Mouse (Mus musculus) left cerebral cortex, postnatal 25 days (tissue): Measurements from ENCODE around the gene Gm11238. TPM values are rescaled to one million over a fixed set of nuclear protein-coding genes. Genes with fewer than 3 reads are reported as not detected.
A peak's percentile ranks its signal among the peaks of the same experiment; 100 is the strongest.
"Not testable (repeated sequence)": the region's sequence is repeated elsewhere in the genome, so short reads cannot be mapped to it uniquely, and the experiment has no call there.

Source experiments
- DNase-seq, 2 experiments: peaks; one replicate each; pipeline ENCODE4 v3.0.0; 2022; ENCODE audit warnings: low spot score in 2 of 2, mixed read lengths in 1 of 2
- intact Hi-C: fragments of 180-260 bp; cut with DNase I; formaldehyde crosslinking; loops from one replicate; pipeline ENCODE4 v1.15.1; 2025
- total RNA-seq, 2 experiments: library from RNA; stranded (reverse); gene quantifications; 2 replicates each; pipeline ENCODE4 v1.2.3; 2021

The Gm11238 gene
- total RNA-seq, result not detected

DNA sequence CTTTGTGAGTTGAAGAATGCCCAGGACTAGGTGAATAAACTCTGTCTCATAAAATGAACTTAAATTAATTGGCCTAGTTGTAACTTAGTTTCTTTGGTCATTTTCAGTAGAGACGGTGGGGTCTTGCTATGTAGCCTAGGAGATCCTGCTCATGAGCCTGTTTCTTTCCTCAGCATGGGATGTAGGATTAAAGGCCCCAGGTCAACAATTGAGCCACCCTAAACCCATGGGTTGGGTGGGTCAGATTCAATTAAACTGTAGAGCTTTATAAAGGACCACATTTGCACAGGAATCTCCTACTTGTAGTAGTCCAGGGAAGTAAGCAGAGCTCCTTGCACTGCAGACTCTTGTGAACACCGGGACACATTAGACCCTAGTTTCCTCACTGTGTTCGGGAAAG lies at the start of gene Gm11238:
Gm11238 (plus strand) TSS at position 301 of the 400 bp plus-strand sequence.
- intact Hi-C loops, DNase-seq: not testable (repeated sequence)

- intact Hi-C loops, result no loop called here
Measured at GRCm38 (mm10) chr4:73599248-73599647, 8.4 kb upstream of the Gm11238 start.

GRCm38 (mm10) chr4:73622684-73623083 lies 15.0 kb downstream of the Gm11238 start, which contains the start of gene Gm11237:
Gene Gm11237 (plus strand): TSS chr4:73622984.
- intact Hi-C loops, DNase-seq: not testable (repeated sequence)

More at GRCm38 (mm10) chr4:73599248-73599647, 8.4 kb upstream of the Gm11238 start:
- peak; percentile 11 to 55 for DNase-seq

DNA sequence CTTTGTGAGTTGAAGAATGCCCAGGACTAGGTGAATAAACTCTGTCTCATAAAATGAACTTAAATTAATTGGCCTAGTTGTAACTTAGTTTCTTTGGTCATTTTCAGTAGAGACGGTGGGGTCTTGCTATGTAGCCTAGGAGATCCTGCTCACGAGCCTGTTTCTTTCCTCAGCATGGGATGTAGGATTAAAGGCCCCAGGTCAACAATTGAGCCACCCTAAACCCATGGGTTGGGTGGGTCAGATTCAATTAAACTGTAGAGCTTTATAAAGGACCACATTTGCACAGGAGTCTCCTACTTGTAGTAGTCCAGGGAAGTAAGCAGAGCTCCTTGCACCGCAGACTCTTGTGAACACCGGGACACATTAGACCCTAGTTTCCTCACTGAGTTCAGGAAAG lies 30.1 kb downstream of the Gm11238 start, which contains the start of gene Gm11236:
Gm11236 (plus strand) TSS at position 301 of the 400 bp plus-strand sequence.
- DNase-seq, intact Hi-C loops: not testable (repeated sequence)

GRCm38 (mm10) chr4:73661864-73662263 lies 54.2 kb downstream of the Gm11238 start:
- DNase-seq, intact Hi-C loops: not testable (repeated sequence)

- DNase-seq, result not testable (repeated sequence)
Measured at GRCm38 (mm10) chr4:73668054-73668453, 60.4 kb downstream of the Gm11238 start, which contains the start of gene Gm11239. Gene Gm11239 (plus strand): TSS chr4:73668354.

DNA sequence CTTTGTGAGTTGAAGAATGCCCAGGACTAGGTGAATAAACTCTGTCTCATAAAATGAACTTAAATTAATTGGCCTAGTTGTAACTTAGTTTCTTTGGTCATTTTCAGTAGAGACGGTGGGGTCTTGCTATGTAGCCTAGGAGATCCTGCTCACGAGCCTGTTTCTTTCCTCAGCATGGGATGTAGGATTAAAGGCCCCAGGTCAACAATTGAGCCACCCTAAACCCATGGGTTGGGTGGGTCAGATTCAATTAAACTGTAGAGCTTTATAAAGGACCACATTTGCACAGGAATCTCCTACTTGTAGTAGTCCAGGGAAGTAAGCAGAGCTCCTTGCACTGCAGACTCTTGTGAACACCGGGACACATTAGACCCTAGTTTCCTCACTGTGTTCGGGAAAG lies 75.5 kb downstream of the Gm11238 start, which contains the start of gene Gm428:
Gm428 (plus strand) TSS at position 301 of the 400 bp plus-strand sequence.
- DNase-seq, intact Hi-C loops: not testable (repeated sequence)

More at GRCm38 (mm10) chr4:73668054-73668453, 60.4 kb downstream of the Gm11238 start, which contains the start of gene Gm11239:
- intact Hi-C loops, result not testable (repeated sequence)

Other genes starting within 250 kb of the Gm11238 start
- gene Gm11487, start 202.8 kb upstream of the Gm11238 start, total RNA-seq, result not detected
- not detected for gene Gm11237, start 15.1 kb downstream of the Gm11238 start, total RNA-seq
- not detected for gene Gm11236, start 30.2 kb downstream of the Gm11238 start, total RNA-seq
- gene Gm11239, start 60.5 kb downstream of the Gm11238 start, total RNA-seq, result not detected
- not detected for gene Gm428, start 75.6 kb downstream of the Gm11238 start, total RNA-seq
- under 1 TPM in 1 of 2 experiments, not detected in 1; 0.11 TPM for gene Rasef, start 183.1 kb downstream of the Gm11238 start, total RNA-seq